Mouse (Mus musculus) cerebellum, adult (tissue): Measurements from ENCODE around the gene Cpxm1.
A peak's percentile ranks its signal among the peaks of the same experiment; 100 is the strongest.

Experiments
- ATAC-seq: cut with Nextera tagmentation; 2 replicates; pipeline ENCODE4 v1.9.2; 2017; ENCODE audit warnings: mild to moderate bottlenecking, moderate library complexity, mixed read lengths; ENCODE audit not compliant: insufficient number of reproducible peaks, low FRiP score, low TSS enrichment

Cpxm1 gene

DNA sequence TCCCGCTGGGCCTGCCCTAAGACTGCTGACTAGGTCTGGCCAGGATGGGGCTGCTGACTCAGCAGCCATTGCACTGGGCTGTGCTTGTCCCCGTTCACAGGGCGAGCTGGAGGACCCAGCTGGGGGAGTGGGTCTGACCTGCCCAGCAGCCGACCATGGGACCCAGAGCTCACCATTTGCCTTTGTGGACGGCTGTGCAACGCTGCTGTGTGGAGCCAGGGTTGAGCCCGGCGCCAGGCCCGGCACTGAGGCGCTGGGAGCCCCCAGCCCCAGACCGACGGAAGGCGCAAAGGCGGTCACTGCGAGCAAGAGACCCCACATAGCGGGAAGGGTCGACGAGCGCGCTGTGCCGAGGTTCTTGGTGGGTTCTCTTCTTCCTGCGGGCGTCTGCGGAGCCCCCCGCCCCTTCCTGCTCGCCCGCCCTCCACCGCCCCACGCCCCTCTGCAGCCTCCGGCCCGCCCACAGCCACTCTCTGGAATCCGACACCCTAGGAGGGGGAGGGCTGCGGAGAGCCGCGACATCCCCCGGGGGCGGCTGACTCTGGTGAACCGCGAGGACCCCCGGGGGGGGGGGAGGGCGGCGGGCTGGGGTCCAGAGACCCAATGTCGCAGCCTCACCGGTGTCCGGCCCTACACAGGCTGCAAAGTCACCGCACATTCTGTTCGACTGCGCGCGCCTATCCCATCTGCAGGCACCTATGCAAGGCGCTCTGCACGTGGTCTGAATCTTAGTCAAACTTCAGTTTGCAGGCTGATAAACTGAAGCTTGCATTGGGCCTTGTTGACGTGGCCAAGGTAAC, at the start of gene Cpxm1:
TSS of gene Cpxm1 (minus strand) at position 389 of the 800 bp plus-strand sequence.
- peak; percentile 57; the same call in 1 of the 2 replicates for ATAC-seq

DNA sequence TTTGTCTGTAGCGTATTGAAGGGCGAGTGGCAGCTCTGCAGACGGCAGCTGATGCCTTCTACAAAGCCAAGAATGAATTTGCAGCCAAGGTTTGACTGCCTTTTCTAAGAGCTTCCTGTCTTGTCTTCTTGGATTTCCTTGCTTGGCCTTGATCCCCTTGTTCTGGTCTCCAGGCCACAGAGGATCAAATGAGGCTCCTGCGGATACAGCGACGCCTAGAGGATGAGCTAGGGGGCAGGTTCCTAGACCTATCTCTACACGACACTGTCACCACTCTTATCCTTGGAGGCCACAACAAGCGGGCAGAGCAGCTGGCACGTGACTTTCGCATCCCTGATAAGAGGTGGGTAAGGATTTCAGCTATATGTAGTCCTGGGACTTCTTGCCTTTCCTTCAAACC, 44.8 kb upstream of the Cpxm1 start:
- no peak for ATAC-seq

DNA sequence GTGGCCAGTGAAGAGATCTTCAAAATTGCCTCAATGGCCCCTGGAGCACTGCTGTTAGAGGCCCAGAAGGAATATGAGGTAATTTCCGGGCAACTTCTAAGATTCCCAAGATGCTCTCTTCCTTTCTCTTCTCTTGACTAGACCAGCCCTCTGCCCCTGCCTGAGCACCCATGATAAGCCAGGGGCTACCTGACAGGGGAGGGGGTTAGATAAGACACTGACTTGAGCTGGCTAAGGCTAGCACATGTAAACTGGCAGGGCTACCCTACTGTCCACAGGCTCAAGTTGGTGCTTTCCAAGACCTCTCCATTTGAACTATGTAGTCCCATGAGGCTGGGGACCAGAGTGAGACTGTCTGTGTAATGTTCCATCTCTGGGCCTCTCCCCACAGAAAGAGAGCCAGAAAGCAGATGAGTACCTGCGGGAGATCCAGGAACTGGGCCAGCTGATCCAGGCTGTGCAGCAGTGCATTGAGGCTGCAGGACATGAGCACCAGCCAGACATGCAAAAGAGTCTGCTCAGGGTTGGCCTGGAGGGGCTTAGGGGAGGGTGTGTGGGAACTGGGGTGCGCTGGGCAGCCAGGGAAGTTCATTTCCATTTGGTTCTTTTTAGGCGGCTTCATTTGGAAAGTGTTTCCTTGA, 42.6 kb upstream of the Cpxm1 start:
- ATAC-seq: no peak

DNA sequence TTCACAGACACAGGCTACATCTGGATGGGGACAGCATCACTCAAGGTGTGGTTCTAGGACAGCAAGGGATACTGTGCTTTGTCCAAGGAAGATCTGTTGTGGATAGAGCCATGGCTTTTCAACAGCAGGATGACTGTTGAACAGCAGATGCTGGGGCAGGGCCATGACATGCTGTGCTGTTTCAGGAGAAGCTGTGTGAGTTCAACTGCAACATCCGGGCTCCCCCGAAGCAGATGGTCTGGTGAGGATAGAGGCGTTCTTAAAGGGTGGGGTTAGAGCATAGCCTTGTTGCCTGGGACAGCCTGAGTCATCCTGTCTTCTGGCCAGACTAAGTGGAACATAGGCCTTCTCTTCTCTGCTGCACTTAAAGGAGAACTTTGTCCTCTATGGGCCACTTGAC, 41.5 kb upstream of the Cpxm1 start:
- ATAC-seq: no peak

DNA sequence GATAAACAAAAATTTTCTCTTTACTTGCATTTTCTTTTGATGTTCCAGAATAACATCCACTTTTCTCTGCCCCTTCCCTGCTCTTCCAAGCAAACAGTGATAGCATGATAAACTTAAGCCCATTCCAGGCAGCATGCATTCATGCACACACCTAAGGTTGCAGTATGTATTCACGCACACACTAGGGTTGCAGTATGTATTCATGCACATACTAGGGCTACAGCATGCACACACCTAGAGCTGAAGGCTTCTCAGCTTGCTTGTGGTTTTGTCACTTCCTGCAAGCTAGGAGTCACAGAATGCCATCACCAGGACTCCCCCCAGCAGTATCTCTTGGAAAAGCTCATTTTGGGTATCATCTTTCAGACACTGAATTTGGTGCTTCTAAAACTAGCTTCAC, 39.4 kb upstream of the Cpxm1 start:
- no peak for ATAC-seq

DNA sequence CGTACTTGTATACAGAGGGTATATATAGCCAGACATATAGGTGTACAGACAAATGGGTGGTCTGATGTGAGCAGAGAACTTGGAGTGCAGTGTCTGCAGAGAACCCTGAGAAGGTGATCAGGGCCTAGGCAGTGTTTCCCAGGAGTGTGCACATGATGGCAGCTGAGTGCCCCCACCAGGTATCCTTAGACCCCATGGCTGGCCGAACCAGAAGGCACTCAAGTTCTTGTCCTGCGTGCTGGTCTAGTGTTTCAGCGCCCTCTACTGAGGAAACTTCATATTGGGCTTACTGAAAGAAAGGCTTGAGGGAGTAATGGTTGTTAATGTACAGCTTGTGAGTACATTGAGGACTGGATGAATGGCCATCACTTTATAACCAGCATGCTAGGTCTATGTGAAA, 35.8 kb upstream of the Cpxm1 start:
- 0 out of 2 replicates have a peak, but pooled peaks have one; percentile 20 for ATAC-seq

DNA sequence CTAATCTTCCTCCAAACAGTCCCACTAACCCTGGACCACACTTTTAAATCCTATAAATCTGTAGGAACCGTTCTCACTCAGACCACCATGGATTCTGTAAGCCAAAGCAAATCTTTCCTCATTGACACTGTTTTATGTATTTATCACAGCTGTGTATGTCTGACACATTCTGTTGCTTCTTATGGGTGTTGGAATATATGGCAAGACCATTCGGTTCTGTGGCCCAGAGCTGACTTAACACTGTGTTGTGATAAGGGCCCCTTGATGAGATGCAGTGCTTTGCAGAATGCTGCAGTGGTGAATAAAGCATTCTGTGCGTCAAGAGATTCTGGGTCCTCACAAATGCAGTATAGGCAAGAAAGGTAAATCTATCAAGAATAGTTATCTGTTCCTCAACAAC, 34.8 kb upstream of the Cpxm1 start:
- ATAC-seq: no peak

DNA sequence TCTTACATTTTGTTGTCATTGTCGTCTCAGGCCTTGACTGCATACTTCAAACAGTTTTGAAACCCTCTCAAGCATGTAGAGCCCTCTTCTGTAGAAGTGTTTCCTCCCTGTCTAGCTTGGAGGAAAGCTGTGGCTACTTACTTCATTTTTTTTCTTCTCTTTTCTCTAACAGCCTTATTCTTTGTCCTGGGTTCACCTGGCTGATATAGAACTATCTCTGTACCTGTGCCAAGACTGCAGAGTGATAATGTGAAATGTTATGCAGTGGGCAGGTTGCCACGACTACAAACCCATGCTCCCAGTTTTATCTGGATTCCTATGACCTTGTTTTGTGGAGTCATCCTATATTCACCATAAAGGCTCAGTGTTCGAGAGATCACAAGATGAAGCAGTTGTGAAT, 33.1 kb upstream of the Cpxm1 start:
- ATAC-seq: no peak

DNA sequence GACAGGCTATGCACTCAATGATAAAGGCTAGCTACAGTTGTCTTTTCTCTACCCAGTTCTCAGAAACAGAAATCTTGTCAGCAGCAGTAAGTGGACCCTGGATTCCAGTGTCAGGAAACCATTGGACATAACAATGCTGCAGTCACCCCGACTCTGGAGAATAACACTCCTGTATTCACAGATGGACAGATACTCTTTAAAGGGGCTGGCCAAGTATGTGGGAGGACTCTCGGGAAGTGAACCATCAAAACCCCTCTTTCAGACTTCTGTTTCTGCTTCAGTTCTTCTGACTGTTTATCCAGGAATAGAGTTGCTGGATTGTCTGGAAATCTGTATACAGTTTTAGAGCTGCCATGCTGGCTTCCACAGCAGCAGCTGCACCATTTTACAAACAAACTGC, 32.5 kb upstream of the Cpxm1 start:
- ATAC-seq: no peak

DNA sequence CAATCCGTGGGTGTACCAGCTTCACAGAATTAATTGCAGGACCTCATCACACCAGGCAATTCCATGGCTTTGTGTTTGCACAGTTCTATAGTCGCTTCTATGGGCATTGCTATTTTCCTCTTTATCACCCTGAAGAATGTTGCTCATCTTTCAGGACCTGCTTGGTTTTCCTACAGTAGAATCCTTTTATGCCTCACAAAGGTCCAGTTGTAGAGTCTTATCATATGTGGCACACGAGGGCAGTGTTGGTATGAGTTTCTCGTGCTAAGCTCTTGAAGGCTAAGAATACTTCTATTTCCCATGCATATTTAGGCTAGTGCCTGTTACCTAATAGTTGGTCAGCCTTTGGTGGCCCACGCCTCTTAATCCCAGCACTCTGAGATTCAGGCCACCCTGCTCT, 27.7 kb upstream of the Cpxm1 start:
- no peak for ATAC-seq

DNA sequence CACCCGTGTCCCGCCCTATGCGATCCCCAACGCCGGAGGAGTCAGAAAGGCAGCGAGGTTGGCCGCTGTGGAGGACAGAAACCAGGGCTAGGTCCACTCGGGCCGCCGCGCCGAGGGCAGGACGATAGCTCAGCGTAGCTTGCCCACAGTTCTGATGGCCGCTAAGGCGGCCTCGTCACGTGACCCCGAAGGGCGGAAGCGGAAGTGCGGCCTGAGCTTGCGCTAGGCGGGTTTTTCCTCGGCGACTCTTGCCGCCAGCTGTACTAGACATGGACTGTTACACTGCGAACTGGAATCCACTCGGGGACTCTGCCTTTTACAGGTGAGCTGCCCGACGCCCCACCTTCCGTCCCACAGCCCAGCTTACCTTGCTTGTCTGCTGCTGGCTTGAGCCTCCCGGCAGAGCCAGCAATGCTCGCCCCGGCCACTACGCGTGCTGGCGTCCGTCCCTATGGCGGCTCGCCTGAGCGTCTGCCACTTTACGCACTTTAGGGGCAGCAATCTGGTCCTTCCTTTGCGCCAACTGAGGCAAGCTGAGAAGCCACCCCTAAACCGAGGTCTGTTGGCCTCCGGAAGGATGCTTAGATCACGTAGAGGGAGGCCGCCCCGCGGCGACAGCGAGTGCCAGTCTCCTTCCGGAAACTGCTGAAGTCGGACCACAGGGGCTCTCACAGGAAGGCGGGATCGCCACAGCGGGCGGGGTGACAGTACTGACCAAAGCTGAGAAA, 26.9 kb upstream of the Cpxm1 start, which contains the start of the genes Vps16 and Pced1a:
TSS of gene Vps16 (plus strand) at position 214 of the 728 bp plus-strand sequence.
TSS of gene Pced1a (minus strand) at position 576 of the 728 bp plus-strand sequence.
- peak; percentile 90 for ATAC-seq

DNA sequence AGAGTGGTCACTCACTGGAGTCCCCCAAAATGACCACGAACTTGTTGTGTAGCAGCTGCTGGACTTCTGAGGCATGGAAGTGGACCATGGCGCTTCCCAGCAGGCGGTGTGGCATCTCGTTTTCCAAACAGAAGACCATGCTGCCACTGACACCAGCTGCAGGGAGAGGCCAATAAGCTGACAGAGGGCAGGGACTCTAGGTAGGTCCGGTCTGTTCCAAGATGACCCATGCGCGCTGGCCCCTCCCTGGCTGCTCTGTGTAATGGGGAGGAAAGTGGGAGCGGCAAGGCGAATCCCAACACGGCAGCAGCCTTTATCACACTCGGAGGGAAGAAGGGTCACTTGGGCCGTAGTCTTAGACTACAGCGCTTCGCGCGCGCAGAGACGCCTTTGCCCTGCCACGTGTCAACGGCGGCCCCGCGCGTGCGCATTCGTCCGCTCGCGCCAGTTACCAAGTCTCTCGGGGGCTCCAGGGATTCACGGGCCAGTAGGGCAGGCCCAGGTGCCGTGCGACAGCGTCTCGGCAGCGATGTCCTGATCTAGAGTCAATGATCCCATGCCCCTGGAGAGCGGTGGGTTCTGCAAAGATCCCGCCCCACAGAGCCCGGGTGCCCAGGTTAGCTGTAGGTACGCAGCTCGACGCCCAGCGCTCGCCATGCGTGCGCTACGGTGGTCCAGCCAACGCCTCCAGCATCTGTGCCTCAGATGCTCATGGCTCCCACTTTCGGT, 26.2 kb upstream of the Cpxm1 start:
- ATAC-seq: peak; percentile 54

DNA sequence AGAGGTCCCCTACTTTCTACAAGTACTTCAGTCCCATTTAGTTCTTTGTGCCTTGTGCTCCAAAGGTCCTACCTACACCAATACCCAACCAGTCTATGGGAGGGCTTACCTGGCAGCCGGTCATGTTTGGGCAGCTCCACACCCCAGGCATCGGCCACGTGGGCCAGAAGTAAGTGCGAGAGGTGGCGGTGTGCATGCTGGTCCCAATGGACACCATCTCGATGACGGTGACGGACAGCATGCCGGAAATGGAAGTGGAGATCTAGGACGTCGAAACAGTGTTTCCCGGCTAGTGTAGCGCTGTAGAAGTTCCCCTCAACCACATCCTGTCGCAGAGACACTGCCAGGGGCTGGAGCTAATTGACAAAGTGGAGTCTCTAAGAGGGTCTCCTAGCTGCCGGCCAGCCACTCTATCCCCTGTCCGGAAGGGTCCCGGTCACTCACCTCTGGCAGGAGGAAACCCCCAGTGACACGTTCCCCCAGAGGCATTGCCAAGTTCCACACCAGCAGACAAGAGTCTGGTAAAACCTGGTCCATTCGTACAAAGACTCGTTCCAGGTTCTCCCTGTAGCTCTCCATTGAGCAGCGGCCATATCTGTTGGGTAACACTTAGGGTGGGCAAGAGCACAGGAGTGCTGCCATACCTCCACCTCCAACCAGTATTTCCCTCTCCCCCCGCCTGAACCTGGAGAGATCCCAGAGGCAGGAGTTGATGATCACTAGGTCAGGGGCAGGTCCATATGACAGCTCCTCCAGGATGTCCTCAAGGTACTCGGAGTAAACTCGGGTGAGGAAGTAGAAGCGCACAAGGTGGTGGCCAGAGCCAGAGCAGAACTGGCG, 24.6 kb upstream of the Cpxm1 start:
- no peak for ATAC-seq

DNA sequence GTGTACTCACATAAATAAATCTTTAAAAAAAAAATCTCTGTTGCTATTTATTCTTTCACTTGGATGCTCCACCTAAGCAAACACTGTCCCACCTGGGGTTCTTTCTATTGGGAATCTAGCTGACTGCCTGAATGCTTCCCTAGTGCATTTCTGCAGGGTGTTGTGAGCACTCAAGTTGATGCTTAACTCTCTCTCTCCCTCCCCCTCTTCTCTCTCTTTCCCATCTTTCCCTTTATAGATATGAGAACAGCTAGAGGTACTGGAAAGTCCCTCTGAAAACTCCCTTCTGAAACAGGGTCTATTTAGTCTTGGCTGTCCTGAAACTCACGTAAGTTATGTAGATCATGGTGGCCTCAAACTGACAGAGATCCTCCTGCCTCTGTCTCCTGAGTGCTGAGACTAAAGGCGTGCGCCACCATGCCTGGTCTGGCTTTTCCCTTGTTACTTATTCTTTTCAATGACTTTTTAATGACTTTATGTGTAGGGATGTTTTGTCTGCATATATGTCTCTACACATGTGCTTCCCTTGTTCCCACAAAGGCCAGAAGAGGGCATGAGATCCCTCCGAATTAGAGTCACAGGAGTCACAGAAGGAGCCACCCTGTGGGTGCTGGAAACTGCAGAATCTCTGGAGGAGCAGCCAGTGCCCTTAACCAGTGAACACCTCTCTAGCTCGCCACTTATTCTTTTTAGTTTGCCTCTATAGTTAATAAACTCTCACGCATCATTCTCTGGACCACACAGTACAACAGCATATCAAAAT, 16.9 kb upstream of the Cpxm1 start:
- no peak for ATAC-seq

DNA sequence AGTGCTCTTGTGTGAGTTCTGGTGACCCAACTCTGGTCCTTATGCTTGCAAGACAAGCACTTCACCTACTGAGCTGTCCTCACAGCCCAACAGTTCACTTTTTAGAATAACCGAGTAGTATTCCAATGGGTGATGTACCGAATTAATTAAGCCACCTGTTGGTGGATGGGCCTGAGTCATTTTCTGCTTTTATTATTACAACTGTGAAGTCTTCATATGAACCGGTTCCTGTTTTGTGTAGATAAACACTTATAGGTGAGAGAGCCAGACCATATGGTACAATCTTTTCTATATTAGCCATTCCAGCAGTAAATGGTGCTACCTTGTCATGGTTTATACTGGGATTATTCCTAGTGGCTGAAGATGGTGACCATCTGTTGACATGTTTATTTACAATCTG, 15.4 kb upstream of the Cpxm1 start:
- ATAC-seq: no peak

DNA sequence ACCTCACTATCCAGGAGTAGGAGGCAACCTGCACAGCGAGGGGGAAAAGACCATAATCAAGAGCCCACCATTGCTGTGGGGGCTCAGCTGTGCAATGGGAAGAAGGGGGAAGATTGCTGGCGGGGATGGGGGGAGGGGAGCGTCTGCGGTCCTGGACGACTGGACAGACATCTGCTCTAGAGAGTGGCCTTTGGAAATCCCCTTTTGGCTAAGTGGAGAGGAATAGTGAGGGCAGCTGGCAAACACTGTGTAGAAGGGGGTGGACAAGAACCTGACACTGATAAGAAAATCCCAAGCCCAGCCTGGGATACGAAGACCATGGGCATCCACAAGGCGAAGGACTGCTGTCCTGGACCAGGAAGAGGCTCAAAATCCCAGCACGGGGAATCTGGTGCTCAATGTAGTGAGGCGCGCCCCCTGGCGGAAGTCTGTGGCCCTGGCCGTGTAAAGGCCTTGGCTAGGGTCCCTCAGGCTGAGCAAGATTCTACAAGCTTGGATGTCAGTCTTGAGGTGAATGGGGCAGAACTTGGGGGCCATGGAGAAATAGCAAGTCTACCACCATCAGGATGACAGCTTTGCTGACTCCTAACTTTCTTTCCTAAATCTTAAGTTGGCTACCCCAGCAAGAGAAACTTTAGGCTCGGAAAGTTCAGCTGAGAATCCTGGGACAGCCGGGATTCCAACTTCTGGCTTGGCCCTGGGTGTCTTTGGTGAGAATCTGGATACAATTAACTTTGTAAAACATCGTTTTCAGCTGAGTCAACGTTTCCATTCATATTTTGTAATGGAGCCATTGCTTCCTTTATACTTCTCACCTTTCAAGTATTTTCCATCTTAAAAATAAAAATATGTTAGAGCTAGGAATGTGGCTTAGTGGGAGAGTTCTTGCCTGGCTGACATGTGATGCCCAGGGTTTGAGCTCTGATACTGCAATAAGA, 14.5 kb upstream of the Cpxm1 start:
- ATAC-seq: peak; percentile 76

DNA sequence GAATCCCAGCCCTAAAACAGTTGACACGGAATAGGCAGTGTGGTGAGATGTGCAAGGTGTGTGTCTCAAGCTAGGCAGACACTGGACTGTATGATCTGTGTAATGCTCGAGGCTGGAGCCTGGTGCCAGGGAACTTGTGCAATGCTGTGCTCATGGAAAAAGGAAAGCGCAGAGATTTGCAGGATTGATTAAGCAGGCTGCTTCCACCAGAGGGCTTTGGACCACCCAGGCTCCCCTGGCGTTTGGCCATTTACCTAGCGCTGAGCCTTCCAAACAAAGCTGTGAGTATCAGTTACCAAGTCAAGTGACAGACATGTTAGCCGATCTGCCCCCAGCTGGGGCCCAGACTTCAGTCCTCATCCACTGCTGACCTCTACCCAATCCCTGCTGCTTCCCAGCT, 10.8 kb upstream of the Cpxm1 start:
- ATAC-seq: no peak

DNA sequence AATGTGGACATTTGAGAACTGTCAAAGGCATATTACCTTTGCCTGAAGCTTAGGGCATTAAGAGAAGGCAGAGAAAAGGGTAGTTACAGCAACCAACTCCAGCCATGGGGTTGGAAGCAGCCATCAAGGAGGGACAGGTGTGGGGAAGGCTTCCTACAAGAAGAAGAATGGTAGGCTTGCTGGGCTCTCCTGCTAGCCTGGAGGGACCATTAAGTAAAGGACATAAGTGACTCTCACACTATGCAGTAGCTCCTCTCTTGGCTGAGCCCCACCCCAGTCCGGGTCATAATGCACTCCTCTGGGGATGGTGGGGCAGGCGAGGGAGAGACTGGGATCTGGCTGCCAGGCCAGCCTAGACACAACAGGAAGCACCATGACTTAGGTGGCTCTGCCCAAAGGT, 8.8 kb upstream of the Cpxm1 start, which contains the start of gene Tmem239:
TSS of gene Tmem239 (plus strand) at position 301 of the 400 bp plus-strand sequence.
- no peak for ATAC-seq
